Mouse (Mus musculus): Measurements from ENCODE around the gene Aurkb.

Aurkb gene

GRCm38 (mm10) chr11:69036486-69037230 is 8.8 kb upstream of the Aurkb start:
- peak; percentile 92 for DNase-seq

- DNase-seq, result peak; percentile 89
Measured at GRCm38 (mm10) chr11:69037231-69038061, 8.0 kb upstream of the Aurkb start.

- no peak for DNase-seq
Measured at GRCm38 (mm10) chr11:69038173-69038572, 7.3 kb upstream of the Aurkb start.

GRCm38 (mm10) chr11:69046395-69046774 is 938 bp downstream of the Aurkb start:
- no peak for DNase-seq

GRCm38 (mm10) chr11:69047592-69047991 is 2.1 kb downstream of the Aurkb start:
- no peak for DNase-seq

- no peak for DNase-seq
Measured at GRCm38 (mm10) chr11:69048151-69048550, 2.7 kb downstream of the Aurkb start.

GRCm38 (mm10) chr11:69050748-69051147 is 5.3 kb downstream of the Aurkb start:
- no peak for DNase-seq

- no peak for DNase-seq
Measured at GRCm38 (mm10) chr11:69051771-69052170, 6.3 kb downstream of the Aurkb start.

GRCm38 (mm10) chr11:69052824-69053421 is 7.5 kb downstream of the Aurkb start:
- DNase-seq, result no peak

GRCm38 (mm10) chr11:69053848-69054247 is 8.4 kb downstream of the Aurkb start:
- DNase-seq, result no peak

- no peak for DNase-seq
Measured at GRCm38 (mm10) chr11:69058265-69058664, 12.8 kb downstream of the Aurkb start.

GRCm38 (mm10) chr11:69058729-69059356 is 13.4 kb downstream of the Aurkb start:
- no peak for DNase-seq

GRCm38 (mm10) chr11:69059357-69059974 is 14.0 kb downstream of the Aurkb start, which contains the start of gene Borcs6:
Gene Borcs6, plus strand, starts transcription at chr11:69059717.
- DNase-seq, result peak; percentile 98

GRCm38 (mm10) chr11:69059975-69060411 is 14.5 kb downstream of the Aurkb start:
- DNase-seq, result no peak

- DNase-seq, result no peak
Measured at GRCm38 (mm10) chr11:69060448-69061254, 15.2 kb downstream of the Aurkb start.

- DNase-seq, result no peak
Measured at GRCm38 (mm10) chr11:69061255-69061912, 15.9 kb downstream of the Aurkb start.

- DNase-seq, result peak; percentile 90
Measured at GRCm38 (mm10) chr11:69062194-69062760, 16.8 kb downstream of the Aurkb start.

GRCm38 (mm10) chr11:69062761-69063224 is 17.3 kb downstream of the Aurkb start:
- peak; percentile 98 for DNase-seq

- DNase-seq, result peak; percentile 70
Measured at GRCm38 (mm10) chr11:69063413-69064201, 18.2 kb downstream of the Aurkb start.

Measured in kidney, adult 9 months (tissue).